Mouse (Mus musculus): ENCODE data around the gene Slc39a8.

- TF ChIP-seq POLR2A (IDR thresholded peaks at IDR 0.05; ENCODE audit: low read depth, low read length) = peak; percentile 44
- peak; percentile 31; the same call in 1 of the 2 replicates for TF ChIP-seq CTCF (IDR thresholded peaks at IDR 0.05; ENCODE audit: borderline replicate concordance, insufficient read depth, low read length)
Measured at GRCm38 (mm10) chr3:135825016-135825753, at the start of gene Slc39a8.
